Mouse (Mus musculus): ENCODE measurements at regions not wholly inside any gene's neighbourhood (a gene's known extent, or its start where the extent isn't known, plus 50 kb on each side); places are given as distances from the start of the nearest gene placed in this dataset.

GRCm38 (mm10) chr9:66646226-66646625, 53.3 kb upstream of the Usp3 start:
- no peaks in the 10 kb centered on the region for H3K9me3 ChIP-seq (ENCODE audit: control insufficient read depth, low read length)
- H3K36me3 ChIP-seq (ENCODE audit: control insufficient read depth, insufficient read depth, low read length) = no peaks in the 10 kb centered on the region
- H3K27ac ChIP-seq (replicated peaks; ENCODE audit: low read depth, low read length) = no peak overlapping the region
- peaks cover 3% of the 10 kb centered on the region; the same call in 1 of the 2 replicates for H3K4me1 ChIP-seq (ENCODE audit: control insufficient read depth, insufficient read depth, low read length)
- 15% methylated on average over 7 of the region's 7 CpGs for WGBS
- no peak overlapping the region for H3K9ac ChIP-seq (ENCODE audit: low read depth, low read length)
- peak; percentile 90 for DNase-seq (ENCODE audit: low spot score)
- H3K4me2 ChIP-seq (ENCODE audit: low read depth, low read length) = no peak overlapping the region
- H3K4me3 ChIP-seq (ENCODE audit: low read depth, low read length) = no peak overlapping the region
- ATAC-seq (ENCODE audit: low read depth) = peak; percentile 95
- no peaks in the 10 kb centered on the region for H3K27me3 ChIP-seq (replicated peaks; ENCODE audit: control insufficient read depth, insufficient read depth, low read length)

GRCm38 (mm10) chr9:66651306-66651705, 58.4 kb upstream of the Usp3 start:
- Histone ChIP-seq H3K9me3 (ENCODE audit: control insufficient read depth, low read length) (no peaks in the 10 kb centered on the region), H3K27ac (replicated peaks; ENCODE audit: low read depth, low read length) (no peak overlapping the region), H3K9ac (ENCODE audit: low read depth, low read length) (no peak overlapping the region), H3K4me3 (ENCODE audit: low read depth, low read length) (no peak overlapping the region), H3K36me3 (ENCODE audit: control insufficient read depth, insufficient read depth, low read length) (no peaks in the 10 kb centered on the region), H3K4me2 (ENCODE audit: low read depth, low read length) (0 out of 2 replicates have a peak overlapping the region, but pooled peaks have one; percentile 15), H3K27me3 (replicated peaks; ENCODE audit: control insufficient read depth, insufficient read depth, low read length) (no peaks in the 10 kb centered on the region), H3K4me1 (ENCODE audit: control insufficient read depth, insufficient read depth, low read length) (peaks cover 9% of the 10 kb centered on the region)
- DNase-seq (ENCODE audit: low spot score) (peak; percentile 90), ATAC-seq (ENCODE audit: low read depth) (peak; percentile 67)
- WGBS = 35% methylated on average over 6 of the region's 6 CpGs

GRCm38 (mm10) chr9:66657116-66657758, 56.2 kb upstream of the Car12 start:
- 82% methylated on average over 7 of the region's 7 CpGs for WGBS

GRCm38 (mm10) chr9:66658707-66659242, 54.7 kb upstream of the Car12 start:
- DNase-seq (ENCODE audit: low spot score) = no peak
- no peak for ATAC-seq (ENCODE audit: low read depth)
- no peak overlapping the region for H3K4me2 ChIP-seq (ENCODE audit: low read depth, low read length)
- peaks cover 11% of the 10 kb centered on the region for H3K4me1 ChIP-seq (ENCODE audit: control insufficient read depth, insufficient read depth, low read length)
- H3K27ac ChIP-seq (replicated peaks; ENCODE audit: low read depth, low read length) = no peak overlapping the region
- no peaks in the 10 kb centered on the region for H3K27me3 ChIP-seq (replicated peaks; ENCODE audit: control insufficient read depth, insufficient read depth, low read length)
- no peak overlapping the region for H3K4me3 ChIP-seq (ENCODE audit: low read depth, low read length)
- H3K36me3 ChIP-seq (ENCODE audit: control insufficient read depth, insufficient read depth, low read length) = no peaks in the 10 kb centered on the region
- H3K9me3 ChIP-seq (ENCODE audit: control insufficient read depth, low read length) = no peaks in the 10 kb centered on the region
- no peak overlapping the region for H3K9ac ChIP-seq (ENCODE audit: low read depth, low read length)

More at GRCm38 (mm10) chr9:66657116-66657758, 56.2 kb upstream of the Car12 start:
- Histone ChIP-seq H3K36me3 (ENCODE audit: control insufficient read depth, insufficient read depth, low read length) (no peaks in the 10 kb centered on the region), H3K9me3 (ENCODE audit: control insufficient read depth, low read length) (no peaks in the 10 kb centered on the region), H3K4me3 (ENCODE audit: low read depth, low read length) (no peak overlapping the region), H3K9ac (ENCODE audit: low read depth, low read length) (no peak overlapping the region), H3K4me1 (ENCODE audit: control insufficient read depth, insufficient read depth, low read length) (0 out of 2 replicates have a peak, but pooled peaks cover 4% of the 10 kb centered on the region), H3K4me2 (ENCODE audit: low read depth, low read length) (no peak overlapping the region), H3K27ac (replicated peaks; ENCODE audit: low read depth, low read length) (no peak overlapping the region), H3K27me3 (replicated peaks; ENCODE audit: control insufficient read depth, insufficient read depth, low read length) (no peaks in the 10 kb centered on the region)
- no peak for DNase-seq (ENCODE audit: low spot score)
- no peak for ATAC-seq (ENCODE audit: low read depth)

GRCm38 (mm10) chr9:66659781-66660445, 53.6 kb upstream of the Car12 start:
- WGBS = 82% methylated on average over 11 of the region's 11 CpGs
- Histone ChIP-seq H3K36me3 (ENCODE audit: control insufficient read depth, insufficient read depth, low read length) (no peaks in the 10 kb centered on the region), H3K27ac (replicated peaks; ENCODE audit: low read depth, low read length) (no peak overlapping the region), H3K4me1 (ENCODE audit: control insufficient read depth, insufficient read depth, low read length) (peaks cover 11% of the 10 kb centered on the region), H3K9me3 (ENCODE audit: control insufficient read depth, low read length) (no peaks in the 10 kb centered on the region), H3K4me2 (ENCODE audit: low read depth, low read length) (no peak overlapping the region), H3K4me3 (ENCODE audit: low read depth, low read length) (no peak overlapping the region), H3K9ac (ENCODE audit: low read depth, low read length) (no peak overlapping the region), H3K27me3 (replicated peaks; ENCODE audit: control insufficient read depth, insufficient read depth, low read length) (no peaks in the 10 kb centered on the region)
- no peak for ATAC-seq (ENCODE audit: low read depth)
- no peak for DNase-seq (ENCODE audit: low spot score)

- Histone ChIP-seq H3K4me2 (ENCODE audit: low read depth, low read length) (no peak overlapping the region), H3K36me3 (ENCODE audit: control insufficient read depth, insufficient read depth, low read length) (no peaks in the 10 kb centered on the region), H3K4me3 (ENCODE audit: low read depth, low read length) (no peak overlapping the region), H3K27me3 (replicated peaks; ENCODE audit: control insufficient read depth, insufficient read depth, low read length) (no peaks in the 10 kb centered on the region), H3K4me1 (ENCODE audit: control insufficient read depth, insufficient read depth, low read length) (peaks cover 11% of the 10 kb centered on the region), H3K9ac (ENCODE audit: low read depth, low read length) (no peak overlapping the region), H3K27ac (replicated peaks; ENCODE audit: low read depth, low read length) (no peak overlapping the region), H3K9me3 (ENCODE audit: control insufficient read depth, low read length) (no peaks in the 10 kb centered on the region)
- no peak for ATAC-seq (ENCODE audit: low read depth)
- WGBS = 61% methylated on average over 7 of the region's 7 CpGs
- no peak for DNase-seq (ENCODE audit: low spot score)
These were observed 51.9 kb upstream of the Car12 start for GRCm38 (mm10) chr9:66661596-66661995.

GRCm38 (mm10) chr9:66662443-66662842, 51.0 kb upstream of the Car12 start:
- H3K9ac ChIP-seq (ENCODE audit: low read depth, low read length) = no peak overlapping the region
- H3K27me3 ChIP-seq (replicated peaks; ENCODE audit: control insufficient read depth, insufficient read depth, low read length) = no peaks in the 10 kb centered on the region
- ATAC-seq (ENCODE audit: low read depth) (peak; percentile 76), DNase-seq (ENCODE audit: low spot score) (peak; percentile 90)
- no peaks in the 10 kb centered on the region for H3K9me3 ChIP-seq (ENCODE audit: control insufficient read depth, low read length)
- 32% methylated on average over 4 of the region's 4 CpGs for WGBS
- H3K27ac ChIP-seq (replicated peaks; ENCODE audit: low read depth, low read length) = no peak overlapping the region
- H3K4me1 ChIP-seq (ENCODE audit: control insufficient read depth, insufficient read depth, low read length) = peaks cover 15% of the 10 kb centered on the region
- no peak overlapping the region for H3K4me3 ChIP-seq (ENCODE audit: low read depth, low read length)
- no peak overlapping the region for H3K4me2 ChIP-seq (ENCODE audit: low read depth, low read length)
- no peaks in the 10 kb centered on the region for H3K36me3 ChIP-seq (ENCODE audit: control insufficient read depth, insufficient read depth, low read length)
